Mouse (Mus musculus) neural tube, embryonic 15.5 days (tissue): ENCODE measurements around the gene Lpp. TPM values are rescaled to one million over a fixed set of nuclear protein-coding genes. Genes with fewer than 3 reads are reported as not detected.

Experiments
- ATAC-seq: fragments of 200-750 bp; cut with Nextera tagmentation; 2 replicates; pipeline ENCODE4 v1.8.0; 2017; ENCODE audit warnings: mild to moderate bottlenecking, moderate TSS enrichment, moderate library complexity; ENCODE audit not compliant: low FRiP score
- H3K27ac ChIP-seq: fragments of 300-500 bp; sonication (generic); replicated peaks from 2 replicates; pipeline ENCODE4 v1.5.1; 2015; ENCODE audit warnings: mild to moderate bottlenecking, inconsistent platforms
- H3K27me3 ChIP-seq: fragments of 300-500 bp; sonication (generic); replicated peaks from 2 replicates; pipeline ENCODE4 v1.6.1; 2015; ENCODE audit warnings: inconsistent platforms
- H3K36me3 ChIP-seq: fragments of 300-500 bp; sonication (generic); 2 replicates; pipeline ENCODE4 v1.6.1; 2015; ENCODE audit warnings: inconsistent platforms
- H3K4me1 ChIP-seq: fragments of 300-500 bp; sonication (generic); 2 replicates; pipeline ENCODE4 v1.6.1; 2015; ENCODE audit warnings: inconsistent platforms
- H3K4me2 ChIP-seq: fragments of 300-500 bp; sonication (generic); 2 replicates; pipeline ENCODE4 v1.6.1; 2015; ENCODE audit warnings: inconsistent platforms, mild to moderate bottlenecking, moderate library complexity
- H3K4me3 ChIP-seq: fragments of 300-500 bp; sonication (generic); replicated peaks from 2 replicates; pipeline ENCODE4 v1.5.1; 2015; ENCODE audit warnings: mild to moderate bottlenecking, inconsistent platforms
- H3K9ac ChIP-seq: fragments of 300-500 bp; sonication (generic); replicated peaks from 2 replicates; pipeline ENCODE4 v1.6.1; 2015; ENCODE audit warnings: mild to moderate bottlenecking, inconsistent platforms
- H3K9me3 ChIP-seq: fragments of 300-500 bp; sonication (generic); replicated peaks from 2 replicates; pipeline ENCODE4 v1.6.1; 2016; ENCODE audit warnings: inconsistent platforms
- WGBS: fragments of 180-500 bp; shearing (Covaris S2); methylation state at CpG from one replicate; pipeline ENCODE4 v1.1.7; 2015; ENCODE audit warnings: mixed read lengths; 5-methylcytosine and 5-hydroxymethylcytosine counted together
- polyA plus RNA-seq: library from polyadenylated mRNA; unstranded; fragments of >200 nt; fragmentation: Nextera tagmentation; extraction: Ambion mirVana; gene quantifications from 2 replicates; pipeline ENCODE4 v1.2.1, GENCODE M21; 2015

Gene Lpp
- polyA plus RNA-seq, 1 experiment from 2014 or later, result 10.6 TPM

DNA sequence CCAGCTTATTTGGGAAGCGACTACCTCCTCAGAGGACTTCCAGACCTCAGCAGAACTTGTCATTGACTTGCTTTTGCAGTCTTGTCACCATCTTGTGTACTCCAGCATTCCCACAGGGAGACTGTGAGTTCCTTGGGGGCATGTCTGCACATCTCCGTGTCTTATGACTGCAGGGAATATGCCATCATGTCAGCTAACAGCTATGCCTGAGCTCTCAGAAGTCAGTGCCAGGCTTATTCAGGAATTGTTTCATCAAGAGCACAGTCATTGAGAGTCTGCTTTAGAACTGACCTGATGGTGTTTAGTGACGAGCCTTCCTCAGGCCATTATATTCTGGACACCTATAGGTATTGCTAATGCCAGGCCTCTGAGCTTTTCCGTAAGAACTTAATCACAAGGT is 60.2 kb downstream of the Lpp start:
- H3K4me1 ChIP-seq, result peaks cover 9% of the 10 kb centered on the region; the same call in 1 of the 2 replicates
- no peak overlapping the region for H3K27ac ChIP-seq
- no peaks in the 10 kb centered on the region for H3K27me3 ChIP-seq
- no peak overlapping the region for H3K9ac ChIP-seq
- H3K36me3 ChIP-seq, result no peaks in the 10 kb centered on the region
- ATAC-seq, result no peak
- 82% methylated on average over 4 of the region's 4 CpGs for WGBS
- H3K4me3 ChIP-seq, result no peak overlapping the region
- H3K9me3 ChIP-seq, result no peaks in the 10 kb centered on the region
- no peak overlapping the region for H3K4me2 ChIP-seq

DNA sequence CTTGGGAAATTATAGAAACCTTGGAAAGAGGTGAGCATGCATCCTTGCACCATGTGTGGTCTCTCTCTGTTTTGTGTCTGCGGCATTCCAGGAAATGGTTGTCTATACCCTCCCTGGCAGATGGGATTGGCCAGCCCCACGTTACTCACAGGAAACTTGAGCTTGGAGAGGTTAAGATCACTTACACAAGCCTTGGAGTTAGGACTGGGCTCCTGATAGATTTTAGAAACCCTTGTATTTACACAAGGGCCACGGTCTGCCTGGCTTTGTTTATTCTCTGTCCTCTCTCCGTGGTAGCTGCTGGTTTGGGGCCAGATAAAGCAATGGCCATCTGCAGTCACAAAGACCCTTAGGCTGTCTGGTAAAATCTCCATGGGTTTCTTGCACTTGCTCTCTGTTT is 61.2 kb downstream of the Lpp start:
- H3K27ac ChIP-seq, result no peak overlapping the region
- H3K4me1 ChIP-seq, result peaks cover 8% of the 10 kb centered on the region; the same call in 1 of the 2 replicates
- no peak overlapping the region for H3K4me2 ChIP-seq
- no peaks in the 10 kb centered on the region for H3K27me3 ChIP-seq
- WGBS, result 40% methylated on average over 4 of the region's 4 CpGs
- ATAC-seq, result no peak
- no peak overlapping the region for H3K4me3 ChIP-seq
- H3K9me3 ChIP-seq, result no peaks in the 10 kb centered on the region
- no peaks in the 10 kb centered on the region for H3K36me3 ChIP-seq
- H3K9ac ChIP-seq, result no peak overlapping the region

DNA sequence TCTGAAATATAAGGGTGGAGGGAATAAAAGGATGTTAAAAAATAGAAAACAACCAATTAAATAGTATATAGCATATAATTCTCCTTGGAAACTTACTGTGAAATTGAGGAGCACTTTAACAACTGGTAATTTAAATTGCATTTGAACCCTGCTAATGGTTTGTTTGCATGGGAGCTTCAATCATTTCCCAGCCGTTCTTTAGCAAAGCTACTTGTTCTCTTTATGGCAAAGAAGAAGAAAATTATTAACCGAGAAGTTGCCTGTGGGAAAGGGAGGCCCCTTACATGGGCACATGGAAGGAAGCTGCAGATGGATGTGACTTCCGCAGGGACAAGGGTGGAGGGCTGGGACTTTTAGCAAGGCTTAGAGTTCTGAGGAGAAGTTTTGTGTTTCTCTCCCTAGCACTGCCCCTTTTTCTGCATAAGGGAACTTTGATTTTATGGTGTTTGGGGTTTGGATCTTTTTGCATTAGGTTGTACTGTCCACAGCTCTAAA is 62.1 kb downstream of the Lpp start:
- Histone ChIP-seq H3K4me3 (no peak overlapping the region), H3K36me3 (no peaks in the 10 kb centered on the region), H3K9ac (no peak overlapping the region), H3K27me3 (no peaks in the 10 kb centered on the region), H3K9me3 (no peaks in the 10 kb centered on the region), H3K4me2 (no peak overlapping the region), H3K27ac (no peak overlapping the region), H3K4me1 (0 out of 2 replicates have a peak, but pooled peaks cover 3% of the 10 kb centered on the region)
- ATAC-seq, result no peak
- 52% methylated on average over 3 of the region's 3 CpGs for WGBS

DNA sequence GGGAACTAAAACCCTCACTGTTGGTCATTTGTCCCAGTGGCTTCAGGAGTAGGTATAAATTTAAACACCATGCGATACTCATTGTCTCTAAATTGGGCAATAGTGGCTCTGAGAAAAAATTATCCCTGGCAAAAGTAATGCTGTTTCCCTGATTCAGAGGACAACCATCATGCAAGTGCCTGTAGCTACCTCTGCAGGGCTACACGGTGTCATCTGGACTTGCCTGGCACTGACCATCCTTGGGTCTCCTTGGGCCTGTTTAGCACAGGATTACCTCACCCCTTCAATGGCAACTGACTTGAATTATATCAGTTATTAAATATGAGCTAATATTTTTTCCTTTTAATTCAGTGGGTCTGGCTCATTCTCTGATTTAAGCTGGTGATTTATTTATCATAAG is 70.5 kb downstream of the Lpp start:
- no peaks in the 10 kb centered on the region for H3K9me3 ChIP-seq
- H3K9ac ChIP-seq, result no peak overlapping the region
- WGBS, result 90% methylated on average over 2 of the region's 2 CpGs
- no peak overlapping the region for H3K4me3 ChIP-seq
- no peaks in the 10 kb centered on the region for H3K36me3 ChIP-seq
- no peak overlapping the region for H3K4me2 ChIP-seq
- no peak overlapping the region for H3K27ac ChIP-seq
- no peak for ATAC-seq
- no peaks in the 10 kb centered on the region for H3K27me3 ChIP-seq
- 0 out of 2 replicates have a peak, but pooled peaks cover 4% of the 10 kb centered on the region for H3K4me1 ChIP-seq

DNA sequence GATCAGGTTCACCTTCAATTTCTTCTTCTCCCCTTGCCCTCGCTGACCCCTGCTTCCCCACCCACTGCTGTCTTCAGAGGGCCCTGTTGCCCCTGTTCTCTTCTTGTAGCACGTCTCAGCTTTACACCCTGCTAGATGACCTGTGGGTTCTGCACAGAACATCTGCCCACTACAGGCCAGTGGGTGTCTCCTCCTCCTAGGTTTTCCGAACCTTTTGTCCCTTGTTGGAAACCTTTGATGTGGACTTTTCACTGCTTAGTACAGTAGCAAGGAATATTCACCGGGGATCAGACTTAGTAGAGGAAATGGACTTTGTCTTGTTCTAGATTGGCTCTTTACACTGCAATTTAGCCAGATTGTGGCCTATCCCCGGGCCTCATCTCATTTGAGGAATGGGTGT is 71.1 kb downstream of the Lpp start:
- no peak overlapping the region for H3K4me2 ChIP-seq
- H3K36me3 ChIP-seq, result no peaks in the 10 kb centered on the region
- H3K9ac ChIP-seq, result no peak overlapping the region
- no peak overlapping the region for H3K4me3 ChIP-seq
- no peak overlapping the region for H3K27ac ChIP-seq
- ATAC-seq, result no peak
- 0 out of 2 replicates have a peak, but pooled peaks cover 4% of the 10 kb centered on the region for H3K4me1 ChIP-seq
- H3K9me3 ChIP-seq, result no peaks in the 10 kb centered on the region
- WGBS, result 82% methylated on average over 5 of the region's 5 CpGs
- H3K27me3 ChIP-seq, result no peaks in the 10 kb centered on the region

DNA sequence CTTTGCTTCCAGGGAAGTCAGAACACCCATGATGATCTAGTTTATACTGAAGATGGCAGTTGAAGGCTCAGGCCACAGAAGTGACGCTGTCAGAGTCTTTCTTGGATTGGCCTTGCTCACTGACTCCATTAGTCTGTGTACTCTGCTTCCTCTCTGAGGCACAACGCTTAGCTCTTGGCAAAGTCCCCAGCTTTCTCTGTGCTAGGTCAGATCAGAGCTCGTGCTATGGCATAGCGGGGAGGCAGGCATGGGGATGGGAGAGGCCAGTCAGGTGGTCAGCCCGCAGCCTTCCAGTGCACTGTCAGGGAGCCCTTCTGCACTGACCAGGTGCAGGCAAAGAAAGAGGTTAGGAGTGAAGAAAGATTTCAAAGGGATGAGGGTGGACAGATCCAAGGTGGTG is 72.3 kb downstream of the Lpp start:
- WGBS, result 89% methylated on average over 5 of the region's 5 CpGs
- Histone ChIP-seq H3K27ac (no peak overlapping the region), H3K4me3 (no peak overlapping the region), H3K27me3 (no peaks in the 10 kb centered on the region), H3K9ac (no peak overlapping the region), H3K36me3 (no peaks in the 10 kb centered on the region), H3K4me2 (no peak overlapping the region), H3K4me1 (0 out of 2 replicates have a peak, but pooled peaks cover 4% of the 10 kb centered on the region), H3K9me3 (no peaks in the 10 kb centered on the region)
- no peak for ATAC-seq

DNA sequence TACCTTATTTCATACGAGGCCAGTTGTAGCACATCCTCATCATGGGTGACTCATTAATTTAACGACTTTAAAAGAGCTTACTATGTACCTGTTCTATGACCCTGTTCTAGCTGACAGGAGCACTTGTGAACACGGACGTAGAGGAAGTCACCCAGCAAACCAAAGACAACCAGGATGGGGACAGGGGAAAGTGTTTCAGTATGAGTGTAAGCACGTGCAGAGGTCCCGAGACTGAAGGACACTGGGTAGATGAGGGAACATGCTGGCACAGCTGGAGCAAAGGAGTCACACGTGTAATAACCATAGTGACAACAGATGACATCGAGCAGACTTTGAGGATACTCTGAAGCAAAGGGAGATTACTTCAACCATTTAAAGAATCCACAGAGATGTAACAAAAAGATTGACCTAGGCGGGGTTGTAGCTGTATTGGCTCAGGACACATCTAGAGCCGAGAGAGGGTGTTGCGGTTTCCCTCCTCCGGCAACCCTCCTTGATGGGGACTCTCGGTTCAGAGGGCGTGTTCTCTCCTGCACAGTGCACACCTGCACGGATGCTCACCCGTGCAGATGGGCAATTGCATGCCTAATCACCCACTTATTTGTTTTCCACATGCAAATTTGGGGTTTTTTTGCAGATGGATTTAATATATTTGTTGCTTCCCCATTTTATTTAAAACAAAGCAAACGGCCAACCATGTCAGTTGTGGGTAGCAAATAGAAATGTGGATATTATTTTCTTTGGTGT is 74.4 kb downstream of the Lpp start:
- H3K36me3 ChIP-seq, result no peaks in the 10 kb centered on the region
- no peaks in the 10 kb centered on the region for H3K4me1 ChIP-seq
- no peak overlapping the region for H3K4me2 ChIP-seq
- no peak for ATAC-seq
- 88% methylated on average over 17 of the region's 17 CpGs for WGBS
- H3K27ac ChIP-seq, result no peak overlapping the region
- H3K27me3 ChIP-seq, result no peaks in the 10 kb centered on the region
- H3K9ac ChIP-seq, result no peak overlapping the region
- H3K9me3 ChIP-seq, result no peaks in the 10 kb centered on the region
- no peak overlapping the region for H3K4me3 ChIP-seq

DNA sequence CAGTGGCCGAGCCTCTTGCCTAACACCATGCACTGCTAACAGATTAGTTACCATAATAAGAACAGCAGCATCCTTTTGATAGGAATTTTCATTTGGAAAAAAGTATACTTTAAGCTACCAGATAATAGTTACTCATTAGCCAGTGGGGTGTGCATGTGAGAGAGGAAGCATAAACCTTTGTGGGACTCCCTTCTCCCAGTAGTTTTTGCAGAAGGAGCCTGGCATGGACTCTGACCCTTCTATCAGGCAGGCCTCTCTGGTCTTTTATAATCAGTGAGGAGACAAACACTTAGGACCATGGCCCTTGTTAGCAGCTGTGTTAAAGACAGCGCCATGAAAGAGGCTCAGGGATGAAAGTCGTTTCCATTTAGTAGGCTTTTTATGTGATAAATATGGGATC is 76.0 kb downstream of the Lpp start:
- Histone ChIP-seq H3K36me3 (no peaks in the 10 kb centered on the region), H3K9ac (no peak overlapping the region), H3K27ac (no peak overlapping the region), H3K27me3 (no peaks in the 10 kb centered on the region), H3K4me1 (no peaks in the 10 kb centered on the region), H3K9me3 (no peaks in the 10 kb centered on the region), H3K4me3 (no peak overlapping the region), H3K4me2 (no peak overlapping the region)
- WGBS, result 50% methylated on average over 3 of the region's 3 CpGs
- no peak for ATAC-seq

DNA sequence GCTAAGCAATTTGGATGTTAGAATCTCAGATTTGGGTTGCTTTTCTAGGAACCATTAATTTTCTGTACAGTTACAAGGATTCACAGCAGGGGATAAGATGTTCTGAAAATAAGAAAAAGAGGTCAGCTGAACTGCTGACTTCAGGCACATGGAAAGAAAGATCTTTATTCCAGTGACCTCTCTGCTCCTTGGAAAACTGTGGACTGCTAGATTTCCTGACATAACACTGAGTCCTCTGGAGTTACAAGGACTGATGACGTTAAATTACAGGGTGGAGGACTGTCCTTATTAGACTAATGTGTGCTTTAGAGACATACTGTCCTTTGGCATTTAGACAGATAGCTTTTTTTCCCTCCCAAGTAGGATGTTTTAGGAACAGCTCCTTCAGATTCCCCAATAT is 77.3 kb downstream of the Lpp start:
- no peak for ATAC-seq
- H3K9ac ChIP-seq, result no peak overlapping the region
- no peak overlapping the region for H3K4me2 ChIP-seq
- H3K36me3 ChIP-seq, result no peaks in the 10 kb centered on the region
- no peaks in the 10 kb centered on the region for H3K9me3 ChIP-seq
- H3K27me3 ChIP-seq, result no peaks in the 10 kb centered on the region
- H3K27ac ChIP-seq, result no peak overlapping the region
- 0 out of 2 replicates have a peak, but pooled peaks cover 3% of the 10 kb centered on the region for H3K4me1 ChIP-seq
- no peak overlapping the region for H3K4me3 ChIP-seq
- 81% methylated on average over 1 of the region's 1 CpGs for WGBS

DNA sequence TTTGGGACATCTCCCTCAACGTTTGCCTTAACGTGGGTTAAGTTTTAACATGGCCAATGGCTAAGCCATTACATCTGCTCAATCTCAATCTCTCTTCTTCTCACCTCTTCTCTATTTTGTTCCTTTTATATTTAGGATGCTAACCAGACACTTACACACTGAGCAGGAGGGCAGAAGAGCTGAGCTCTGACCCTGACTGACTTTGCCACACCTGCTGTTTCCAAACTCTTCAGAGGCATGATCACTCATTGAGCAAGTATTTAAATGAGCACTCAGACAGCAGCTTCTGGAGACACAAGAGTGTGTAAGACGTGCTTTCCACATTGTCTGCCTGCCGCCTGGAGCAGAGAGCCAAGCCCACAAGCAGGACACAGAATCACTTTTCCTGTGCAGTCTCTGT is 77.7 kb downstream of the Lpp start:
- no peak overlapping the region for H3K9ac ChIP-seq
- no peak for ATAC-seq
- H3K36me3 ChIP-seq, result no peaks in the 10 kb centered on the region
- H3K9me3 ChIP-seq, result no peaks in the 10 kb centered on the region
- H3K27ac ChIP-seq, result no peak overlapping the region
- H3K4me2 ChIP-seq, result no peak overlapping the region
- 89% methylated on average over 4 of the region's 4 CpGs for WGBS
- H3K4me3 ChIP-seq, result no peak overlapping the region
- no peaks in the 10 kb centered on the region for H3K27me3 ChIP-seq
- H3K4me1 ChIP-seq, result 0 out of 2 replicates have a peak, but pooled peaks cover 6% of the 10 kb centered on the region

DNA sequence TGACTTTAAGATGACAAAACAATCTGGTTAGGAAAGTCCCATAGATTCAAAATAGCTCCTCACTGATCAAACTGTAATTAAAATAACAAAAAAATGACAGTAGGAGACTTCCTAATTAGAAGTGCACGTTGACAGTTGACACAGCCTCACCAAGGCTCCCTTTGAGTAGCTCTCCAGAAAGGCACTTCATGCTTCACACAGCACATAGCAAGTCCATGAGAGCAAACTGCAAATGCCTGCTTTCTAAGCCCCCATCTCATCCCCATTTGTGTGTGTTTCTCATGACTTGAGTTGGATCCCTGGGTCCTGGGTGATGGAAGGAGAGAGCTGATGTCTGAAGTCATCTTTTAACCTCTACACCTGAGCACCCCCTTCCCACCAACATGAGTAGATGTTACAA is 78.5 kb downstream of the Lpp start:
- Histone ChIP-seq H3K27me3 (no peaks in the 10 kb centered on the region), H3K9ac (no peak overlapping the region), H3K4me3 (no peak overlapping the region), H3K4me1 (peaks cover 8% of the 10 kb centered on the region; the same call in 1 of the 2 replicates), H3K4me2 (no peak overlapping the region), H3K9me3 (no peaks in the 10 kb centered on the region), H3K36me3 (no peaks in the 10 kb centered on the region), H3K27ac (no peak overlapping the region)
- WGBS, result 68% methylated on average over 1 of the region's 1 CpGs
- ATAC-seq, result no peak

DNA sequence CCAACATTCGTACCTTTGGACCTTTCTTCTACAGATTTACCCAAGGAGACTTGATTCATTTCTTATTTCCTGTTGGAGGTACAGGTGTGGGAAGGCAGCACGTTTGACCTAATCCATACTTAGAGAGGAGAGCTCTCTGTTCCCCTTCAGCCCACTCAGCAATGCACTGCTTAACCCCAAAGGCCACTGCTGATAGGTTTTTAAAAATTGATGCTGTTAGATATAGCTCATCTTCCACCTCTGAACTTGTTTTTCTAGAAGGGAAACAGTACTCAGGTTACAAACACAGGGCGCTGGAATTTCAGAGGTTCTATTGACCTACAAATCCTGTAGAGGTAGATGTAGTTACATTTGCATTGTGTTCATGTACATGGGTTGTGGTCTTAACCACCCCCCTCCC is 80.7 kb downstream of the Lpp start:
- H3K27ac ChIP-seq, result no peak overlapping the region
- 82% methylated on average over 3 of the region's 3 CpGs for WGBS
- no peak overlapping the region for H3K4me2 ChIP-seq
- no peaks in the 10 kb centered on the region for H3K27me3 ChIP-seq
- H3K4me3 ChIP-seq, result no peak overlapping the region
- no peaks in the 10 kb centered on the region for H3K9me3 ChIP-seq
- peaks cover 15% of the 10 kb centered on the region; the same call in 1 of the 2 replicates for H3K4me1 ChIP-seq
- no peaks in the 10 kb centered on the region for H3K36me3 ChIP-seq
- ATAC-seq, result no peak
- H3K9ac ChIP-seq, result no peak overlapping the region
